Mouse (Mus musculus) cerebellum, adult 11-12 months (tissue): ENCODE measurements around the gene Rims1.

Source experiments
- DNase-seq: peaks from one replicate; pipeline ENCODE4 v3.0.0; 2022

Gene Rims1

GRCm38 (mm10) chr1:22683455-22683854 is 122.3 kb downstream of the Rims1 start:
- no peak for DNase-seq

GRCm38 (mm10) chr1:22664196-22664595 is 141.6 kb downstream of the Rims1 start:
- DNase-seq: no peak

GRCm38 (mm10) chr1:22661825-22662224 is 144.0 kb downstream of the Rims1 start:
- DNase-seq: no peak

GRCm38 (mm10) chr1:22655983-22656382 is 149.8 kb downstream of the Rims1 start:
- DNase-seq: no peak

GRCm38 (mm10) chr1:22654903-22655302 is 150.9 kb downstream of the Rims1 start:
- peak; percentile 67 for DNase-seq

- peak; percentile 73 for DNase-seq
These were observed 155.2 kb downstream of the Rims1 start for GRCm38 (mm10) chr1:22650588-22650987.

- peak; percentile 15 for DNase-seq
These were observed 156.4 kb downstream of the Rims1 start for GRCm38 (mm10) chr1:22649432-22649831.

- no peak for DNase-seq
These were observed 160.5 kb downstream of the Rims1 start for GRCm38 (mm10) chr1:22645257-22645656.

GRCm38 (mm10) chr1:22640568-22640967 is 165.2 kb downstream of the Rims1 start:
- DNase-seq: peak; percentile 89

GRCm38 (mm10) chr1:22639702-22640101 is 166.1 kb downstream of the Rims1 start:
- DNase-seq: peak; percentile 29

GRCm38 (mm10) chr1:22633871-22634270 is 171.9 kb downstream of the Rims1 start:
- DNase-seq: no peak

- DNase-seq: peak; percentile 39
These were observed 173.2 kb downstream of the Rims1 start for GRCm38 (mm10) chr1:22632551-22632950.

- DNase-seq: peak; percentile 92
These were observed 173.8 kb downstream of the Rims1 start for GRCm38 (mm10) chr1:22631991-22632390.

GRCm38 (mm10) chr1:22629011-22629410 is 176.8 kb downstream of the Rims1 start:
- DNase-seq: no peak

- DNase-seq: peak; percentile 42
These were observed 178.8 kb downstream of the Rims1 start for GRCm38 (mm10) chr1:22627013-22627412.

GRCm38 (mm10) chr1:22626295-22626694 is 179.5 kb downstream of the Rims1 start:
- DNase-seq: no peak

- no peak for DNase-seq
These were observed 185.0 kb downstream of the Rims1 start for GRCm38 (mm10) chr1:22620827-22621226.

- no peak for DNase-seq
These were observed 190.2 kb downstream of the Rims1 start for GRCm38 (mm10) chr1:22615601-22616000.

GRCm38 (mm10) chr1:22613609-22614008 is 192.2 kb downstream of the Rims1 start:
- no peak for DNase-seq

GRCm38 (mm10) chr1:22604329-22605044 is 201.3 kb downstream of the Rims1 start:
- DNase-seq: no peak

- DNase-seq: no peak
These were observed 209.6 kb downstream of the Rims1 start for GRCm38 (mm10) chr1:22596197-22596596.

- no peak for DNase-seq
These were observed 211.0 kb downstream of the Rims1 start for GRCm38 (mm10) chr1:22594841-22595240.

GRCm38 (mm10) chr1:22587859-22588383 is 217.9 kb downstream of the Rims1 start:
- DNase-seq: no peak

- DNase-seq: no peak
These were observed 220.2 kb downstream of the Rims1 start for GRCm38 (mm10) chr1:22585560-22585959.

- DNase-seq: no peak
These were observed 226.3 kb downstream of the Rims1 start for GRCm38 (mm10) chr1:22579470-22579869.
